Mouse (Mus musculus) hindbrain, postnatal 0 days (tissue): Measurements from ENCODE around the gene Brca2. TPM values are rescaled to one million over a fixed set of nuclear protein-coding genes. Genes with fewer than 3 reads are reported as not detected.

Experiments
- ATAC-seq: fragments of 200-750 bp; cut with Nextera tagmentation; 2 replicates; pipeline ENCODE4 v1.8.0; 2017; ENCODE audit warnings: mild to moderate bottlenecking, moderate TSS enrichment, moderate library complexity
- DNase-seq: peaks from one replicate; pipeline ENCODE4 v3.0.0-alpha.2; 2015; ENCODE audit warnings: low spot score
- H3K27ac ChIP-seq: fragments of 300-500 bp; sonication (generic); 2 replicates; pipeline ENCODE4 v1.5.1; 2014; ENCODE audit warnings: mild to moderate bottlenecking
- H3K27me3 ChIP-seq: fragments of 300-500 bp; sonication (generic); 2 replicates; pipeline ENCODE4 v1.6.1; 2014; ENCODE audit warnings: low read length, mixed read lengths; ENCODE audit not compliant: insufficient read depth
- H3K36me3 ChIP-seq: fragments of 300-500 bp; sonication (generic); 2 replicates; pipeline ENCODE4 v1.6.1; 2014; ENCODE audit warnings: low read length, mixed read lengths; ENCODE audit not compliant: insufficient read depth
- H3K4me1 ChIP-seq: fragments of 300-500 bp; sonication (generic); 2 replicates; pipeline ENCODE4 v1.6.1; 2014; ENCODE audit warnings: antibody characterized with exemption, low read length, mixed read lengths; ENCODE audit not compliant: insufficient read depth
- H3K4me2 ChIP-seq: fragments of 300-500 bp; sonication (generic); 2 replicates; pipeline ENCODE4 v1.6.1; 2014; ENCODE audit warnings: low read depth, mild to moderate bottlenecking, low read length, moderate library complexity, mixed read lengths
- H3K4me3 ChIP-seq: fragments of 300-500 bp; sonication (generic); 2 replicates; pipeline ENCODE4 v1.5.1; 2014; ENCODE audit warnings: low read length
- H3K9ac ChIP-seq: fragments of 300-500 bp; sonication (generic); replicated peaks from 2 replicates; pipeline ENCODE4 v1.6.1; 2014; ENCODE audit warnings: mild to moderate bottlenecking, low read length, moderate library complexity, mixed read lengths
- H3K9me3 ChIP-seq: fragments of 300-500 bp; sonication (generic); 2 replicates; pipeline ENCODE4 v1.6.1; 2016; ENCODE audit warnings: low read length, mixed read lengths
- CTCF ChIP-seq: IDR thresholded peaks from 2 replicates; pipeline ENCODE4 v1.5.1; 2016; ENCODE audit warnings: antibody characterized with exemption, control low read depth, low read depth
- WGBS: fragments of 180-500 bp; shearing (Covaris S2); extraction: QIAGEN DNeasy Blood & Tissue Kit; methylation state at CpG from one replicate; pipeline ENCODE4 v1.1.7; 2014; 5-methylcytosine and 5-hydroxymethylcytosine counted together
- polyA plus RNA-seq: library from polyadenylated mRNA; unstranded; fragments of >200 nt; fragmentation: Nextera tagmentation; extraction: Ambion mirVana; gene quantifications from 2 replicates; pipeline ENCODE4 v1.2.1, GENCODE M21; 2015
- total RNA-seq: library from RNA; depleted of rRNA; stranded (reverse); fragments of >200 nt; gene quantifications from 2 replicates; pipeline ENCODE4 v1.2.3, GENCODE M21; 2014

The Brca2 gene
- total and polyA plus RNA-seq, 2 experiments from 2014 or later: 4.8 to 14.5 TPM

DNA sequence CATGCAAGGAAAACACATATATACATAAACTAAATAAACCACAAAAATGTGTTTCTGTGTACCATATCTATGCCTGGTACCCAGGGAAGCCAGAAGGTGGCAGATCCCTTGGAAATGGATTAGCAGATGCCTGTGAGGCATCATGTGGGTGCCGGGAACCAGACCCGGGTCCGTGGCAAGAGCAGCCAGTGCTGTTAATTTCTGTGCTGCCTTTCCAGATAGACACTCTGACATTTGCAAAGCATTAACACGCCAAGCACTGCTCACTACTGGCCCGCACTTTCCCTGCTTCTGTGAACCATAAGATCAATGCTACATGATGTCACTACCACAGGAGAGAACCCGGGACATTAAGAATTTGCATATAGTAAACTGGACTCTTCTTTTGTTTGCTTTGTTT lies 83.7 kb downstream of the Brca2 start:
- H3K9me3 ChIP-seq: no peaks in the 10 kb centered on the region
- peaks cover 14% of the 10 kb centered on the region for H3K36me3 ChIP-seq
- DNase-seq (no peak), ATAC-seq (no peak)
- H3K4me2 ChIP-seq: no peak overlapping the region
- TF ChIP-seq CTCF: no peak
- WGBS: 95% methylated on average over 6 of the region's 6 CpGs
- no peak overlapping the region for H3K27ac ChIP-seq
- no peak overlapping the region for H3K4me3 ChIP-seq
- no peak overlapping the region for H3K9ac ChIP-seq
- no peaks in the 10 kb centered on the region for H3K27me3 ChIP-seq
- H3K4me1 ChIP-seq: peaks cover 3% of the 10 kb centered on the region; the same call in 1 of the 2 replicates

DNA sequence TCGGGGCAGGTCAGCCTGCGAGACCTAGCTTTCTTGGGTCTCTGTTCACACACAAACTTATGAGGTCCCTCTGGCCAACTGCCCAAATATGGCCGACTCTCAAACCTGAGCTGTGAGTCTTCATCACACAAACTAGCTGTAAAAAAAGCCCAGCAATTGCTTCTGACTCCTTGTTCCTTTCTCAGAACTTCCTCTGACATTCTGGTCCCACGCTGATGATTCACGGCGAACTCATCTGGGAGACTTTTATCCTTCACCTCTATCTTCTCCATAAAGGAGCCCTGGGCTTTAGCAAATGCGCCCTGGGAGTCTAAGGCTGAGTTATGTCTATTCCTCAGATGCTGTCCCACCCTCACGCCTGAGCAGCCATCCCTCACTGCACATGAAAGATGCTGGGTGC lies 85.2 kb downstream of the Brca2 start:
- WGBS: 92% methylated on average over 8 of the region's 8 CpGs
- no peak overlapping the region for H3K9ac ChIP-seq

DNA sequence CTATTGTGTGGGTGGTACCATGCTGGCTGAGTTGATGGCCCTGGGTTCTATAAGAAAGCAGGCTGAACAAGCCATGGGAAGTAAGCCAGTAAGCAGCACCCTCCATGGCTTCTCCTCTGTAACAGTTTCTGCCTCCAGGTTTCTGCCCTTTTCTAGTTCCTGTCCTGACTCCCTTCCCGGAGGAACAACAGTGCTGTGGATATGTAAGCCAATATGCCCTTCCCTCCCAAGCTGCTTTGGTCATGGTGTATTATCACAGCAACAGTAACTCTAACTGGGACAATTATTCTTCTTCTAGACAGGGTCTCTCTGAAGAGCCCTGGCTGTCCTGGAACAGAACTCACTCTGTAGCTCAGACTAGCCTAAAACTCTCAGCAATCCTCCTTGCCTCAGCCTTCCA lies 88.7 kb downstream of the Brca2 start:
- TF ChIP-seq CTCF: no peak
- H3K27me3 ChIP-seq: no peaks in the 10 kb centered on the region
- no peaks in the 10 kb centered on the region for H3K9me3 ChIP-seq
- no peak overlapping the region for H3K9ac ChIP-seq
- no peak overlapping the region for H3K4me2 ChIP-seq
- H3K27ac ChIP-seq: no peak overlapping the region
- peaks cover 14% of the 10 kb centered on the region for H3K36me3 ChIP-seq
- ATAC-seq: no peak
- no peak overlapping the region for H3K4me3 ChIP-seq
- DNase-seq: no peak
- 61% methylated on average over 1 of the region's 1 CpGs for WGBS
- no peaks in the 10 kb centered on the region for H3K4me1 ChIP-seq

More for the DNA sequence above, 85.2 kb downstream of the Brca2 start:
- ATAC-seq (no peak), DNase-seq (no peak)
- Histone ChIP-seq H3K9me3 (no peaks in the 10 kb centered on the region), H3K4me2 (no peak overlapping the region), H3K27ac (no peak overlapping the region), H3K4me1 (no peaks in the 10 kb centered on the region), H3K4me3 (no peak overlapping the region), H3K27me3 (no peaks in the 10 kb centered on the region), H3K36me3 (peaks cover 14% of the 10 kb centered on the region)
- TF ChIP-seq CTCF: no peak

GRCm38 (mm10) chr5:150611697-150612096 lies 89.3 kb downstream of the Brca2 start:
- Histone ChIP-seq H3K27me3 (no peaks in the 10 kb centered on the region), H3K27ac (no peak overlapping the region), H3K36me3 (peaks cover 13% of the 10 kb centered on the region), H3K9me3 (no peaks in the 10 kb centered on the region), H3K9ac (no peak overlapping the region), H3K4me3 (no peak overlapping the region), H3K4me2 (no peak overlapping the region), H3K4me1 (no peaks in the 10 kb centered on the region)
- WGBS: 80% methylated on average over 12 of the region's 12 CpGs
- TF ChIP-seq CTCF: no peak
- ATAC-seq: no peak
- no peak for DNase-seq

- H3K9me3 ChIP-seq: no peaks in the 10 kb centered on the region
- H3K27ac ChIP-seq: no peak overlapping the region
- H3K36me3 ChIP-seq: peaks cover 4% of the 10 kb centered on the region; the same call in 1 of the 2 replicates
- no peaks in the 10 kb centered on the region for H3K4me1 ChIP-seq
- no peak for TF ChIP-seq CTCF
- no peak overlapping the region for H3K4me2 ChIP-seq
- WGBS: 91% methylated on average over 2 of the region's 2 CpGs
- H3K4me3 ChIP-seq: no peak overlapping the region
- no peak for ATAC-seq
- no peak for DNase-seq
- no peaks in the 10 kb centered on the region for H3K27me3 ChIP-seq
- no peak overlapping the region for H3K9ac ChIP-seq
Observed at GRCm38 (mm10) chr5:150614054-150614453, 91.6 kb downstream of the Brca2 start.

GRCm38 (mm10) chr5:150616216-150616615 lies 93.8 kb downstream of the Brca2 start:
- TF ChIP-seq CTCF: no peak
- no peaks in the 10 kb centered on the region for H3K4me1 ChIP-seq
- peaks cover 4% of the 10 kb centered on the region; the same call in 1 of the 2 replicates for H3K36me3 ChIP-seq
- no peaks in the 10 kb centered on the region for H3K9me3 ChIP-seq
- DNase-seq: no peak
- H3K27me3 ChIP-seq: no peaks in the 10 kb centered on the region
- no peak overlapping the region for H3K4me2 ChIP-seq
- H3K27ac ChIP-seq: no peak overlapping the region
- no peak overlapping the region for H3K4me3 ChIP-seq
- H3K9ac ChIP-seq: no peak overlapping the region
- no peak for ATAC-seq
- 91% methylated on average over 2 of the region's 2 CpGs for WGBS

GRCm38 (mm10) chr5:150616731-150617130 lies 94.3 kb downstream of the Brca2 start:
- 86% methylated on average over 3 of the region's 3 CpGs for whole genome bisulfite sequencing
- no peak for ATAC-seq
- H3K4me1 ChIP-seq: no peaks in the 10 kb centered on the region
- H3K4me3 ChIP-seq: no peak overlapping the region
- no peak overlapping the region for H3K27ac ChIP-seq
- no peaks in the 10 kb centered on the region for H3K27me3 ChIP-seq
- peaks cover 4% of the 10 kb centered on the region; the same call in 1 of the 2 replicates for H3K36me3 ChIP-seq
- no peak for DNase-seq
- H3K9me3 ChIP-seq: no peaks in the 10 kb centered on the region
- no peak for TF ChIP-seq CTCF
- no peak overlapping the region for H3K9ac ChIP-seq
- H3K4me2 ChIP-seq: no peak overlapping the region
